Mouse (Mus musculus): ENCODE measurements around the gene Bpifb5.
"Not testable (repeated sequence)": the region's sequence is repeated elsewhere in the genome, so short reads cannot be mapped to it uniquely, and the experiment has no call there.

Bpifb5 gene

GRCm38 (mm10) chr2:154240771-154241170 lies 17.2 kb downstream of the Bpifb5 start:
- DNase-seq (ENCODE audit: low spot score), result no peak

- not testable (repeated sequence) for DNase-seq (ENCODE audit: low spot score)
These were observed 19.2 kb downstream of the Bpifb5 start for GRCm38 (mm10) chr2:154242726-154243125.

GRCm38 (mm10) chr2:154243356-154244036 lies 20.0 kb downstream of the Bpifb5 start:
- DNase-seq (ENCODE audit: low spot score), result no peak

GRCm38 (mm10) chr2:154245322-154245721 lies 21.8 kb downstream of the Bpifb5 start:
- no peak for DNase-seq (ENCODE audit: low spot score)

GRCm38 (mm10) chr2:154255254-154255653 lies 31.7 kb downstream of the Bpifb5 start:
- DNase-seq (ENCODE audit: low spot score), result not testable (repeated sequence)

GRCm38 (mm10) chr2:154255770-154256169 lies 32.2 kb downstream of the Bpifb5 start:
- no peak for DNase-seq (ENCODE audit: low spot score)

GRCm38 (mm10) chr2:154257554-154257953 lies 34.0 kb downstream of the Bpifb5 start, which contains the start of gene Bpifb9a:
TSS of gene Bpifb9a (plus strand) at chr2:154257854.
- DNase-seq (ENCODE audit: low spot score), result not testable (repeated sequence)

GRCm38 (mm10) chr2:154264397-154264796 lies 40.9 kb downstream of the Bpifb5 start:
- DNase-seq (ENCODE audit: low spot score), result not testable (repeated sequence)

Measured in spleen, adult 12 weeks (tissue).